Mouse (Mus musculus) adrenal gland, postnatal 10 days (tissue): Measurements from ENCODE around the gene Zfp219. TPM values are rescaled to one million over a fixed set of nuclear protein-coding genes. Genes with fewer than 3 reads are reported as not detected.

Source experiments
- DNase-seq: peaks from one replicate; pipeline ENCODE4 v3.0.0; 2021; ENCODE audit warnings: mixed read lengths
- total RNA-seq, 2 experiments: library from RNA; stranded (reverse); gene quantifications; 2 replicates each; pipeline ENCODE4 v1.2.3; 2021

The Zfp219 gene
- total RNA-seq, 2 experiments from 2014 or later = 54.6 to 59.2 TPM

- DNase-seq = no peak
These were observed 23.1 kb downstream of the Zfp219 start for GRCm38 (mm10) chr14:51997483-51997882.

- no peak for DNase-seq
These were observed 23.7 kb downstream of the Zfp219 start for GRCm38 (mm10) chr14:51996866-51997265.

GRCm38 (mm10) chr14:51996231-51996841 is 24.2 kb downstream of the Zfp219 start:
- DNase-seq = no peak

GRCm38 (mm10) chr14:51995219-51995871 is 25.2 kb downstream of the Zfp219 start:
- no peak for DNase-seq

- no peak for DNase-seq
These were observed 26.1 kb downstream of the Zfp219 start for GRCm38 (mm10) chr14:51994453-51994852.

- no peak for DNase-seq
These were observed 31.0 kb downstream of the Zfp219 start for GRCm38 (mm10) chr14:51989461-51989970.

GRCm38 (mm10) chr14:51988731-51989130 is 31.8 kb downstream of the Zfp219 start:
- no peak for DNase-seq

GRCm38 (mm10) chr14:51987177-51987576 is 33.4 kb downstream of the Zfp219 start:
- no peak for DNase-seq

GRCm38 (mm10) chr14:51986153-51986505 is 34.4 kb downstream of the Zfp219 start:
- DNase-seq = no peak

- DNase-seq = peak; percentile 84
These were observed 35.0 kb downstream of the Zfp219 start for GRCm38 (mm10) chr14:51985301-51986152.

- peak; percentile 89 for DNase-seq
These were observed 36.0 kb downstream of the Zfp219 start, which contains the start of gene Arhgef40 for GRCm38 (mm10) chr14:51984247-51985231. Gene Arhgef40 (plus strand): TSS chr14:51984719.

- no peak for DNase-seq
These were observed 36.7 kb downstream of the Zfp219 start for GRCm38 (mm10) chr14:51983855-51984246.

GRCm38 (mm10) chr14:51983251-51983650 is 37.3 kb downstream of the Zfp219 start:
- no peak for DNase-seq

- DNase-seq = no peak
These were observed 41.3 kb downstream of the Zfp219 start for GRCm38 (mm10) chr14:51979252-51979651.

- no peak for DNase-seq
These were observed 53.1 kb downstream of the Zfp219 start for GRCm38 (mm10) chr14:51967400-51967799.

- no peak for DNase-seq
These were observed 60.2 kb downstream of the Zfp219 start for GRCm38 (mm10) chr14:51960316-51960715.

Other genes with a start within 250 kb of the Zfp219 start
- gene Ang4, start 247.1 kb downstream of the Zfp219 start, total RNA-seq = not detected
- gene AY358078, start 220.7 kb downstream of the Zfp219 start, total RNA-seq = not detected
- 1 to 10 TPM in 1 of 2 experiments, not detected in 1; 1.5 TPM for gene Ear6, start 167.0 kb downstream of the Zfp219 start, total RNA-seq
- 10 to 100 TPM; 29.5 to 34.7 TPM for gene Mettl17, start 135.9 kb downstream of the Zfp219 start, total RNA-seq
- under 1 TPM; 0.24 to 0.97 TPM for gene Slc39a2, start 127.8 kb downstream of the Zfp219 start, total RNA-seq
- gene Ndrg2, start 106.6 kb downstream of the Zfp219 start, total RNA-seq = 100 to 1,000 TPM; 337 to 338 TPM
- not detected for gene Tppp2, start 102.3 kb downstream of the Zfp219 start, total RNA-seq
- not detected for gene Rnase13, start 98.0 kb downstream of the Zfp219 start, total RNA-seq
- gene Arhgef40, start 36.0 kb downstream of the Zfp219 start, total RNA-seq = 10 to 100 TPM; 60.8 to 78.7 TPM
- 1 to 10 TPM; 4.8 to 7.0 TPM for gene Tmem253, start 5.1 kb downstream of the Zfp219 start, total RNA-seq
- not detected for gene Olfr221, start 21.7 kb upstream of the Zfp219 start, total RNA-seq
- 100 to 1,000 TPM; 186 TPM for gene Hnrnpc, start 83.3 kb upstream of the Zfp219 start, total RNA-seq
- 1 to 10 TPM in 1 of 2 experiments, under 1 TPM in 1; 0.42 to 1.3 TPM for gene Rpgrip1, start 90.0 kb upstream of the Zfp219 start, total RNA-seq
- gene Supt16, start 176.7 kb upstream of the Zfp219 start, total RNA-seq = 10 to 100 TPM; 53.1 to 54.0 TPM
- 100 to 1,000 TPM in 1 of 2 experiments, 10 to 100 TPM in 1; 71.0 to 103 TPM for gene Chd8, start 237.0 kb upstream of the Zfp219 start, total RNA-seq